Mouse (Mus musculus): ENCODE data around the gene Sorbs2. TPM values are rescaled to one million over a fixed set of nuclear protein-coding genes. Genes with fewer than 3 reads are reported as not detected.

Gene Sorbs2
- total and polyA plus RNA-seq, 2 experiments from 2014 or later = 36.1 to 79.5 TPM

DNA sequence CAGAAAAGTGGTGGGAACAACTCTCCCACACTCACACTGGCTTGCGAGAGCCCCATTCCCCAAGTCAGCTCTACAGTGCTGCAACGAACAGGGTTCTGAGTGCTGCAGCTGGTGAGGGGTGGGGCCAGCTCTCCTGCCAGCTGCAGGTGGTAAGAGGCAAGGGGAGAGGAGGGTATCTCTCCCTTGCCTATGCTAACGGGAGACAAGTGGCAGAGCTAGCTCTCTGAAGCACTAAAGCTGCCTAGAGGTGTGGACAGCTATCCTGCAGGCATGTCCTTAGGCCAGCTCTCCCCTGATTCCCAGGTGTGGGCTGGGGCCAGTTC lies 72.9 kb downstream of the Sorbs2 start:
- 73% methylated on average over 3 of the region's 3 CpGs for WGBS
- no peak overlapping the region for H3K4me2 ChIP-seq (ENCODE audit: low read depth, low read length, poor library complexity, severe bottlenecking)
- no peaks in the 10 kb centered on the region for H3K27me3 ChIP-seq (ENCODE audit: insufficient read depth, low read length)
- ATAC-seq (ENCODE audit: low FRiP score) = no peak
- no peak overlapping the region for H3K4me3 ChIP-seq (ENCODE audit: low read depth, low read length)
- no peak overlapping the region for H3K27ac ChIP-seq (ENCODE audit: low read depth, low read length)
- H3K4me1 ChIP-seq (ENCODE audit: insufficient read depth, low read length) = no peaks in the 10 kb centered on the region
- no peaks in the 10 kb centered on the region for H3K9me3 ChIP-seq (ENCODE audit: low read length)
- DNase-seq (ENCODE audit: low spot score) = no peak
- no peak overlapping the region for H3K9ac ChIP-seq (replicated peaks; ENCODE audit: low read length, poor library complexity, severe bottlenecking)
- no peak for TF ChIP-seq CTCF (IDR thresholded peaks at IDR 0.05)
- H3K36me3 ChIP-seq (ENCODE audit: insufficient read depth, low read length) = no peaks in the 10 kb centered on the region

DNA sequence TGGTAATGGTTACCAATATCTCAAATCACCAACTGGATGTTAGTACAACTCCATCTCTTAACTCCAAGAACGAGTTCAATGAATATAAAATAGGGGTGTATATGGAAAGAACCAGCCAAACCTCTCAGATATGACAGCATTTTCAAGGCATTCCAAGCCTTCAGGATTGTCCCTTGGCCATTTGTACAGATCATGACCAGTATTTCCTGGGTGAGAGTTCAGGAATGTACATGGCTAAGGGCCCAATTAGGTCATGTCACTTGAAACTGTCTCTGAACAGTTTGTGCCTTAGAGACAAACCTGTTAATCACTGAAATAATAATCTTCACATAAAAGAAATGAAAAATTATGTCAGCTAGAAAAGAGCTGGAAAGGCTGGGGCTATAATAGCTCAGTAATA lies 76.3 kb downstream of the Sorbs2 start:
- no peak for ATAC-seq (ENCODE audit: low FRiP score)
- Histone ChIP-seq H3K9ac (replicated peaks; ENCODE audit: low read length, poor library complexity, severe bottlenecking) (no peak overlapping the region), H3K27ac (ENCODE audit: low read depth, low read length) (no peak overlapping the region), H3K9me3 (ENCODE audit: low read length) (no peaks in the 10 kb centered on the region), H3K4me3 (ENCODE audit: low read depth, low read length) (no peak overlapping the region), H3K4me1 (ENCODE audit: insufficient read depth, low read length) (peaks cover 3% of the 10 kb centered on the region; the same call in 1 of the 2 replicates), H3K27me3 (ENCODE audit: insufficient read depth, low read length) (no peaks in the 10 kb centered on the region), H3K4me2 (ENCODE audit: low read depth, low read length, poor library complexity, severe bottlenecking) (no peak overlapping the region), H3K36me3 (ENCODE audit: insufficient read depth, low read length) (no peaks in the 10 kb centered on the region)
- no peak for DNase-seq (ENCODE audit: low spot score)
- no peak for TF ChIP-seq CTCF (IDR thresholded peaks at IDR 0.05)
- WGBS = 97% methylated on average over 1 of the region's 1 CpGs

DNA sequence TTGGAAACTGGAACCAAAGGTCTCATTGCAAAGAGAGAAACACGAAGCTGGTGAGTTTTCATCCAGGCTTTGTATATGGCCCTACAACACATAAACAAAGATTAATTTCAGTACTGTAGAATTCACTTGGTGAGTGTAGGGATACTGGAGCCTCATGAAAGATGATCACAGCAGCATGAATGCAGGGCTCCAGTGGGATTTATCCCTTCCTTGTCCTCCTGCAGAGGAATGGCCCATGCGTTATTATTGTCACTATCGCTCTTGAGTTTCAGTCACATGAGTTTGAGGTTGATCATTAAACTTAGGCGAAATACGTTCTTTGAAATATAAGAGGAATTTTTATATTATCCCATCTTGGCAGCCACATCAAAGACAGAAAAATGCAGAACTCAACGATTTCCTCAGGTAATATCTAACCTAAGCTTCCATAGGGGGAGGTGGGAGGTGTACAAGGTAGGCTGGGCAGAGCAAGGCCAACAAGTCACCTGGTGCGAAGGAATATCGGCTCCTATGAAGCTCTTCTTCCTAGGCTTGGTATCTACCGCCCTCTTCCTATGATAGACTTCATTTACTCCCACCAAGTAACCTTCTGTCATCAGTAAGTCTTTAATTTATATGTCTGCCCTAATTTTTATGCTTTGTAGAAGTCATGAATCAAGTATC lies 76.9 kb downstream of the Sorbs2 start:
- WGBS = 91% methylated on average over 9 of the region's 9 CpGs
- Histone ChIP-seq H3K27me3 (ENCODE audit: insufficient read depth, low read length) (no peaks in the 10 kb centered on the region), H3K4me3 (ENCODE audit: low read depth, low read length) (no peak overlapping the region), H3K4me1 (ENCODE audit: insufficient read depth, low read length) (peaks cover 3% of the 10 kb centered on the region; the same call in 1 of the 2 replicates), H3K36me3 (ENCODE audit: insufficient read depth, low read length) (no peaks in the 10 kb centered on the region), H3K9ac (replicated peaks; ENCODE audit: low read length, poor library complexity, severe bottlenecking) (no peak overlapping the region), H3K27ac (ENCODE audit: low read depth, low read length) (no peak overlapping the region), H3K9me3 (ENCODE audit: low read length) (no peaks in the 10 kb centered on the region), H3K4me2 (ENCODE audit: low read depth, low read length, poor library complexity, severe bottlenecking) (no peak overlapping the region)
- no peak for TF ChIP-seq CTCF (IDR thresholded peaks at IDR 0.05)
- ATAC-seq (ENCODE audit: low FRiP score) = no peak
- no peak for DNase-seq (ENCODE audit: low spot score)

GRCm38 (mm10) chr8:45585158-45585557 lies 77.6 kb downstream of the Sorbs2 start:
- ATAC-seq (ENCODE audit: low FRiP score) = no peak
- no peak overlapping the region for H3K4me2 ChIP-seq (ENCODE audit: low read depth, low read length, poor library complexity, severe bottlenecking)
- WGBS = 36% methylated on average over 4 of the region's 4 CpGs
- H3K4me1 ChIP-seq (ENCODE audit: insufficient read depth, low read length) = peaks cover 3% of the 10 kb centered on the region; the same call in 1 of the 2 replicates
- no peaks in the 10 kb centered on the region for H3K27me3 ChIP-seq (ENCODE audit: insufficient read depth, low read length)
- H3K4me3 ChIP-seq (ENCODE audit: low read depth, low read length) = no peak overlapping the region
- H3K36me3 ChIP-seq (ENCODE audit: insufficient read depth, low read length) = no peaks in the 10 kb centered on the region
- no peak overlapping the region for H3K27ac ChIP-seq (ENCODE audit: low read depth, low read length)
- no peak overlapping the region for H3K9ac ChIP-seq (replicated peaks; ENCODE audit: low read length, poor library complexity, severe bottlenecking)
- no peak for TF ChIP-seq CTCF (IDR thresholded peaks at IDR 0.05)
- H3K9me3 ChIP-seq (ENCODE audit: low read length) = no peaks in the 10 kb centered on the region
- DNase-seq (ENCODE audit: low spot score) = no peak

DNA sequence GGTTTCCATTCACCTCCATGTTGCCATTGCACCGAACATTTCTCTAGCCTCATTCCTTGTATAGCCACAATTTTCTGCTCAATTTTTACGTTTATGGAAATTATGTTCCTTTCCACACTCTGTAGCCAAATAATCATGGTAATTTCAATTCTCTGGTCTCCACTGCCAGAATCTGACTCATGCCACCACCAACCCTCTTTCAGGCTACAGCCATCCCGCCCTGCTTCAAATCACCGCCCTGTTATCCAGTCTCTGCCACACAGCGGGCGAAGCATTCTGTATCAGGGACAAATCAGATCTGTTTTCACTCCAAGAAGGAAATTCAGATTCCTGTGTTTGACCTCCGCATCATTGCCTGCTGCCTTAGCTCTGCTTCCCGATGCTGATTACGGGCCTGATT lies 79.4 kb downstream of the Sorbs2 start:
- no peak for TF ChIP-seq CTCF (IDR thresholded peaks at IDR 0.05)
- no peak overlapping the region for H3K9ac ChIP-seq (replicated peaks; ENCODE audit: low read length, poor library complexity, severe bottlenecking)
- no peak overlapping the region for H3K4me2 ChIP-seq (ENCODE audit: low read depth, low read length, poor library complexity, severe bottlenecking)
- DNase-seq (ENCODE audit: low spot score) (no peak), ATAC-seq (ENCODE audit: low FRiP score) (no peak)
- H3K4me1 ChIP-seq (ENCODE audit: insufficient read depth, low read length) = peaks cover 3% of the 10 kb centered on the region; the same call in 1 of the 2 replicates
- H3K27me3 ChIP-seq (ENCODE audit: insufficient read depth, low read length) = no peaks in the 10 kb centered on the region
- H3K4me3 ChIP-seq (ENCODE audit: low read depth, low read length) = no peak overlapping the region
- no peaks in the 10 kb centered on the region for H3K36me3 ChIP-seq (ENCODE audit: insufficient read depth, low read length)
- H3K9me3 ChIP-seq (ENCODE audit: low read length) = no peaks in the 10 kb centered on the region
- no peak overlapping the region for H3K27ac ChIP-seq (ENCODE audit: low read depth, low read length)
- WGBS = 91% methylated on average over 9 of the region's 9 CpGs

GRCm38 (mm10) chr8:45591888-45592287 lies 84.3 kb downstream of the Sorbs2 start:
- 79% methylated on average over 4 of the region's 4 CpGs for WGBS
- Histone ChIP-seq H3K4me3 (ENCODE audit: low read depth, low read length) (no peak overlapping the region), H3K9ac (replicated peaks; ENCODE audit: low read length, poor library complexity, severe bottlenecking) (no peak overlapping the region), H3K4me2 (ENCODE audit: low read depth, low read length, poor library complexity, severe bottlenecking) (no peak overlapping the region), H3K4me1 (ENCODE audit: insufficient read depth, low read length) (no peaks in the 10 kb centered on the region), H3K36me3 (ENCODE audit: insufficient read depth, low read length) (no peaks in the 10 kb centered on the region), H3K27me3 (ENCODE audit: insufficient read depth, low read length) (no peaks in the 10 kb centered on the region), H3K27ac (ENCODE audit: low read depth, low read length) (no peak overlapping the region), H3K9me3 (ENCODE audit: low read length) (no peaks in the 10 kb centered on the region)
- ATAC-seq (ENCODE audit: low FRiP score) (no peak), DNase-seq (ENCODE audit: low spot score) (peak; percentile 23)
- no peak for TF ChIP-seq CTCF (IDR thresholded peaks at IDR 0.05)
